Mouse (Mus musculus) midbrain, postnatal 0 days (tissue): ENCODE measurements around the gene Crabp2. TPM values are rescaled to one million over a fixed set of nuclear protein-coding genes. Genes with fewer than 3 reads are reported as not detected.

Source experiments
- ATAC-seq: fragments of 200-750 bp; cut with Nextera tagmentation; 2 replicates; pipeline ENCODE4 v1.8.0; 2017; ENCODE audit warnings: moderate number of reproducible peaks, mild to moderate bottlenecking, moderate TSS enrichment, moderate library complexity; ENCODE audit not compliant: low FRiP score
- DNase-seq: peaks from one replicate; pipeline ENCODE4 v3.0.0-alpha.2; 2015; ENCODE audit warnings: low spot score
- H3K27ac ChIP-seq: fragments of 300-500 bp; sonication (generic); 2 replicates; pipeline ENCODE4 v1.5.1; 2014; ENCODE audit warnings: low read depth, mild to moderate bottlenecking, low read length, mixed read lengths
- H3K27me3 ChIP-seq: fragments of 300-500 bp; sonication (generic); 2 replicates; pipeline ENCODE4 v1.6.1; 2014; ENCODE audit warnings: low read length, control low read depth, mixed read lengths; ENCODE audit not compliant: insufficient read depth
- H3K36me3 ChIP-seq: fragments of 300-500 bp; sonication (generic); 2 replicates; pipeline ENCODE4 v1.6.1; 2014; ENCODE audit warnings: low read length, control low read depth, mixed read lengths; ENCODE audit not compliant: insufficient read depth
- H3K4me1 ChIP-seq: fragments of 300-500 bp; sonication (generic); 2 replicates; pipeline ENCODE4 v1.6.1; 2014; ENCODE audit warnings: mild to moderate bottlenecking, control low read depth, antibody characterized with exemption, low read length, mixed read lengths; ENCODE audit not compliant: insufficient read depth
- H3K4me2 ChIP-seq: fragments of 300-500 bp; sonication (generic); 2 replicates; pipeline ENCODE4 v1.6.1; 2014; ENCODE audit warnings: low read depth, mild to moderate bottlenecking, low read length, mixed read lengths; ENCODE audit not compliant: poor library complexity, severe bottlenecking
- H3K4me3 ChIP-seq: fragments of 300-500 bp; sonication (generic); 2 replicates; pipeline ENCODE4 v1.5.1; 2014; ENCODE audit warnings: low read depth, mild to moderate bottlenecking, low read length, moderate library complexity
- H3K9ac ChIP-seq: fragments of 300-500 bp; sonication (generic); replicated peaks from 2 replicates; pipeline ENCODE4 v1.6.1; 2014; ENCODE audit warnings: mild to moderate bottlenecking, low read length, moderate library complexity, mixed read lengths; ENCODE audit not compliant: poor library complexity, severe bottlenecking
- H3K9me3 ChIP-seq: fragments of 300-500 bp; sonication (generic); 2 replicates; pipeline ENCODE4 v1.6.1; 2016; ENCODE audit warnings: low read length, control low read depth
- CTCF ChIP-seq: IDR thresholded peaks from 2 replicates; pipeline ENCODE4 v1.5.1; 2016; ENCODE audit warnings: antibody characterized with exemption, mild to moderate bottlenecking
- WGBS: fragments of 180-500 bp; shearing (Covaris S2); extraction: QIAGEN DNeasy Blood & Tissue Kit; methylation state at CpG from one replicate; pipeline ENCODE4 v1.1.7; 2014; 5-methylcytosine and 5-hydroxymethylcytosine counted together
- polyA plus RNA-seq: library from polyadenylated mRNA; unstranded; fragments of >200 nt; fragmentation: Nextera tagmentation; extraction: Ambion mirVana; gene quantifications from 2 replicates; pipeline ENCODE4 v1.2.1, GENCODE M21; 2015
- total RNA-seq: library from RNA; depleted of rRNA; stranded (reverse); fragments of >200 nt; gene quantifications from 2 replicates; pipeline ENCODE4 v1.2.3, GENCODE M21; 2014; rRNA removed

Crabp2 gene
- total and polyA plus RNA-seq, 2 experiments from 2014 or later: 19.2 to 49.0 TPM

DNA sequence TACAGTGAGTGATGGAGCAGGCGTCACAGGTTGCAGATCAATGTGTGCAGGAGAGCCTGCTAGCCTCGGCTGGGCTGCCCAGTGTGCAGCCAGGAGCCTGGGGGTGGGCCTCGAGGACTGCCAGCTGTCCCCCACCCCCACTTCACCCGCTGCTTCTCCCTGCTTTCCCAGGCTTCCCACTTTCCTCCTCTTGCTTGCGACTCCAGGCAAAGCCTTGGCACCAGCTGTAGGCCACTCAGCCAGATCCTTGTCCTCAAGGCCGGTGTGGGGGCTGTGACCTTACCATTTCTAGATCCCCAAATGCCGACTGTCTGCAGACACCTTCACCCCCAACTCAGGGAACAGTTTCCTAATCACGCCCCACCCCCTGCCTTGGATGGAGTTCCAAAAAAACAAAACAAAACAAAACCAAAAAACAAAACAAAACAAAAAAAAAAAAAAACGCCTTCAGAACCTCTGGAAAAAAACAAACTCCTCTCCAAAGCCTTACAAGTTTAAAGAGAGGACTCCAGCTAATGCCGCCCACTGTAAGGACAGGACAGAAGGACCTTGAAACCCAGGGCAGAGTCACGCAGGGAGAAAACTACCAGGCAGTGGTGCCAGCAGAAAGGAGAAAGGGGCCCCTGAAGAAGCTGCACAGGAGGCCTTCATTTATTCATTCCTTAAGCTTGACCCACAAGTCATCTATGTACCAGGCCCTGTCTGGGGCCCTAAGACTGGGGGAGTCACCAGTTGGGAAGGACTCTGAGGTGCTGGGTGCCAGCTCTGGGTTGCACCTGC lies 52.5 kb downstream of the Crabp2 start:
- Histone ChIP-seq H3K36me3 (no peaks in the 10 kb centered on the region), H3K4me3 (peak overlapping the region; percentile 45), H3K27me3 (peaks cover 58% of the 10 kb centered on the region), H3K9ac (no peak overlapping the region), H3K9me3 (no peaks in the 10 kb centered on the region), H3K4me1 (peaks cover 24% of the 10 kb centered on the region), H3K27ac (peak overlapping the region; percentile 65), H3K4me2 (peak overlapping the region; percentile 92)
- ATAC-seq (no peak), DNase-seq (peak; percentile 35)
- TF ChIP-seq CTCF: no peak
- WGBS: 17% methylated on average over 11 of the region's 11 CpGs

GRCm38 (mm10) chr3:88002291-88002976 lies 54.0 kb downstream of the Crabp2 start:
- TF ChIP-seq CTCF: peak; percentile 47
- Histone ChIP-seq H3K4me2 (peak overlapping the region; percentile 28), H3K27ac (peak overlapping the region; percentile 55), H3K27me3 (peaks cover 45% of the 10 kb centered on the region), H3K36me3 (no peaks in the 10 kb centered on the region), H3K4me3 (no peak overlapping the region), H3K9me3 (no peaks in the 10 kb centered on the region), H3K9ac (no peak overlapping the region), H3K4me1 (peaks cover 16% of the 10 kb centered on the region)
- 2% methylated on average over 17 of the region's 17 CpGs for WGBS
- peak; percentile 13 for ATAC-seq
- DNase-seq: peak; percentile 75

Other genes starting within 250 kb of the Crabp2 start
- gene Lrrc71, start 200.0 kb upstream of the Crabp2 start, total RNA-seq: 0.66 and 1.2 TPM in 2 replicates
- 0.96 and 1.3 TPM in 2 replicates for gene Lrrc71, start 200.0 kb upstream of the Crabp2 start, polyA plus RNA-seq
- gene Ntrk1, start 153.5 kb upstream of the Crabp2 start, total RNA-seq: 1.1 and 2.4 TPM in 2 replicates
- 1.7 and 1.8 TPM in 2 replicates for gene Ntrk1, start 153.5 kb upstream of the Crabp2 start, polyA plus RNA-seq
- gene Insrr, start 151.7 kb upstream of the Crabp2 start, total RNA-seq: 0.16 and 0.42 TPM in 2 replicates
- gene Insrr, start 151.7 kb upstream of the Crabp2 start, polyA plus RNA-seq: 0.25 and 0.27 TPM in 2 replicates
- gene Pear1, start 124.4 kb upstream of the Crabp2 start, total RNA-seq: 15.6 and 19.0 TPM in 2 replicates
- 5.7 and 6.1 TPM in 2 replicates for gene Pear1, start 124.4 kb upstream of the Crabp2 start, polyA plus RNA-seq
- not detected in 2 replicates for gene Sh2d2a, start 101.9 kb upstream of the Crabp2 start, total RNA-seq
- not detected in 2 replicates for gene Sh2d2a, start 101.9 kb upstream of the Crabp2 start, polyA plus RNA-seq
- gene Prcc, start 63.1 kb upstream of the Crabp2 start, total RNA-seq: 92.6 and 94.8 TPM in 2 replicates
- gene Prcc, start 63.1 kb upstream of the Crabp2 start, polyA plus RNA-seq: 21.1 and 24.3 TPM in 2 replicates
- gene Hdgf, start 42.3 kb upstream of the Crabp2 start, total RNA-seq: 86.5 and 89.7 TPM in 2 replicates
- 135 and 139 TPM in 2 replicates for gene Hdgf, start 42.3 kb upstream of the Crabp2 start, polyA plus RNA-seq
- 41.3 and 41.7 TPM in 2 replicates for gene Mrpl24, start 29.2 kb upstream of the Crabp2 start, total RNA-seq
- gene Mrpl24, start 29.2 kb upstream of the Crabp2 start, polyA plus RNA-seq: 37.2 and 39.7 TPM in 2 replicates
- 20.5 and 21.0 TPM in 2 replicates for gene Isg20l2, start 18.4 kb upstream of the Crabp2 start, total RNA-seq
- gene Isg20l2, start 18.4 kb upstream of the Crabp2 start, polyA plus RNA-seq: 13.6 and 14.7 TPM in 2 replicates
- gene Rrnad1, start 17.9 kb upstream of the Crabp2 start, total RNA-seq: 27.8 and 28.2 TPM in 2 replicates
- gene Rrnad1, start 17.9 kb upstream of the Crabp2 start, polyA plus RNA-seq: 17.6 and 19.1 TPM in 2 replicates
- 22.4 and 37.1 TPM in 2 replicates for gene Nes, start 22.4 kb downstream of the Crabp2 start, total RNA-seq
- 8.2 and 8.8 TPM in 2 replicates for gene Nes, start 22.4 kb downstream of the Crabp2 start, polyA plus RNA-seq
- 248 and 284 TPM in 2 replicates for gene Bcan, start 51.6 kb downstream of the Crabp2 start, total RNA-seq
- 180 and 212 TPM in 2 replicates for gene Bcan, start 51.6 kb downstream of the Crabp2 start, polyA plus RNA-seq
- gene Hapln2, start 78.9 kb downstream of the Crabp2 start, total RNA-seq: 2.4 and 3.0 TPM in 2 replicates
- gene Hapln2, start 78.9 kb downstream of the Crabp2 start, polyA plus RNA-seq: 0.83 and 0.85 TPM in 2 replicates
- 7.8 and 18.5 TPM in 2 replicates for gene Gpatch4, start 94.4 kb downstream of the Crabp2 start, total RNA-seq
- gene Gpatch4, start 94.4 kb downstream of the Crabp2 start, polyA plus RNA-seq: 32.3 and 35.7 TPM in 2 replicates
- 85.2 and 123 TPM in 2 replicates for gene Naxe, start 109.8 kb downstream of the Crabp2 start, total RNA-seq
- 166 and 176 TPM in 2 replicates for gene Naxe, start 109.8 kb downstream of the Crabp2 start, polyA plus RNA-seq
- not detected in 2 replicates for gene Ttc24, start 129.6 kb downstream of the Crabp2 start, total RNA-seq
- gene Ttc24, start 129.6 kb downstream of the Crabp2 start, polyA plus RNA-seq: not detected in 2 replicates
- gene Iqgap3, start 133.3 kb downstream of the Crabp2 start, total RNA-seq: 3.1 and 5.4 TPM in 2 replicates
- 1.2 and 1.4 TPM in 2 replicates for gene Iqgap3, start 133.3 kb downstream of the Crabp2 start, polyA plus RNA-seq
- gene Mef2d, start 193.7 kb downstream of the Crabp2 start, total RNA-seq: 45.5 and 59.6 TPM in 2 replicates
- 21.5 and 26.1 TPM in 2 replicates for gene Mef2d, start 193.7 kb downstream of the Crabp2 start, polyA plus RNA-seq